Mouse (Mus musculus) telencephalon, adult 2 months (tissue): ENCODE data around the gene Psd4.

Experiments
- DNase-seq: peaks from one replicate; pipeline ENCODE4 v3.0.0-alpha.2; 2011; ENCODE audit warnings: low read depth, low spot score

The Psd4 gene

GRCm38 (mm10) chr2:24367030-24367894 lies at the start of gene Psd4:
Gene Psd4, plus strand, starts transcription at chr2:24367580.
- DNase-seq = no peak

DNA sequence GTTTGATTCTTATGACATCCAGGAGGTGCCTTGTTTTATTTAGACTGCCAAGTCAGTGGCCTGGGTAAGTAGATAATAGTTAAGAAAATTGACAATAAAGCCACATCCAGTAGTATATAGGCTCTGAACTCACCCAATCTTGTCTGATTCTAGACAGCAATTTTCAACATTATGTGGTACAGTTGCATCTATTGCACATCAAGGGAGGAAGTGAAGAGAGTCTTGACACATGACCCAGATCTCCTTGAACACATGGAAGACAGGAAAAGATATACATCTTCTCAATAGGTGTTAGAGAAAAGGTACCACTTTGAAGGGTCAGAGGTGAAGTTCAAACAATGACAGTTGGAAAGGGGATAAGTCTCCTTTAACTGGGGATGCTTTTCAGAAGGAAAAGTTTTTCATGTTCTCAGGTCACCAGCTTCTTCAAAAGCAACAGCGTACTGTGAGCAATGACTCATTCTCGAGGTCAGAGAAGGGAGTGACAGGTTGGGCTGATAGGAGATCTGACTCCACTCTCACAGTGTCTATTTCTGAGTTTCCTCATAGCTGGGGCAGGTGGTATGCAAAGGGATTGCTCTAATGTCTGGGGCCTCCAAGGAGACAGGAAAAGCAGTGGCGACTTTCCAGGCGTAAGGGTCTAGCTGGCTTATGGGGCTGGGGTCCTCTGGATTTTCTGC lies 49.3 kb upstream of the Psd4 start:
- DNase-seq = no peak

DNA sequence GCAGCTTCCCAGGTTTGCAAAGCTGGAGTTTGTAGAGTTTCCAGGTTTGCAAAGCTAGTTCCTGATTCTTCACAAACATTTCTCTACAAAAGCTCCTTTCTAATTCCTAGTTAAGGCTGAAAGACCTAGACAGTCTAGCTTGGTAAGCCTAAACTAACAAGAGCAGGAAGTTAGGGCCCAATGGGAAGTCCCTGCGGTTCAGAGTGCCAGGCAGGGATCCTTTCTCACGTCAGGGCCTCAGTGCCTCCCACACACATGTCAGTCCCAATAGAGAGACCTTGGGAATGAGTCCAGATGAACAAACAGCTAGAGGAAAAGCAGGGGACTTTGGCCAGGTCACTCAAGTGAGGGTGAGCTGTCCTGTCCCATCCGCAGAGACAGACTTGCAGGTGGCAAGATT lies 32.0 kb upstream of the Psd4 start:
- DNase-seq = no peak

DNA sequence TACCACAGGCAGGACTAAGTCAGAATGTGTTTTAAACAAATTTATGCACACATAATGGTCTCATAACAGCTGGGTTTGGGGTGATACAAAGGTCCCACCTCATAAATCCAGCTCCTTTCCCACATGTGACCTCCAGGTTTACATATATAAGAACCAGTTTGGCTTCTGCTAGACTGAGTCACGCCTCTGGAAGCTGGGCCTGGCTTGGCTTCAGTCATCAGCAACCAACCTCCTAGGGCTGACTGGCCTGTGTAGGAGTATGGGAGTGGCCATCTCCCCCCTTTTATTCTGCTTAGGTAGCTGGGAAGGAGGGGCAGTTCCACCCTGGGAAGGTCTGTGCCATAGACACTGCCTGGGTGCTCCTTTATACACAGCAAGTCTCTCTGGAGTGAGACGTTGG lies 30.8 kb upstream of the Psd4 start, which contains the start of gene Il1rn:
Il1rn (plus strand) TSS at position 309 of the 400 bp plus-strand sequence.
- no peak for DNase-seq

GRCm38 (mm10) chr2:24341395-24341885 lies 25.9 kb upstream of the Psd4 start:
- DNase-seq = no peak

- no peak for DNase-seq
These were observed 22.8 kb upstream of the Psd4 start for GRCm38 (mm10) chr2:24344619-24345018.

GRCm38 (mm10) chr2:24345056-24345455 lies 22.3 kb upstream of the Psd4 start:
- DNase-seq = no peak

GRCm38 (mm10) chr2:24347926-24348325 lies 19.5 kb upstream of the Psd4 start:
- no peak for DNase-seq

GRCm38 (mm10) chr2:24351159-24351558 lies 16.2 kb upstream of the Psd4 start:
- no peak for DNase-seq

GRCm38 (mm10) chr2:24353042-24353441 lies 14.3 kb upstream of the Psd4 start:
- DNase-seq = no peak

GRCm38 (mm10) chr2:24357642-24358041 lies 9.7 kb upstream of the Psd4 start:
- DNase-seq = no peak

GRCm38 (mm10) chr2:24359347-24359746 lies 8.0 kb upstream of the Psd4 start:
- no peak for DNase-seq

DNA sequence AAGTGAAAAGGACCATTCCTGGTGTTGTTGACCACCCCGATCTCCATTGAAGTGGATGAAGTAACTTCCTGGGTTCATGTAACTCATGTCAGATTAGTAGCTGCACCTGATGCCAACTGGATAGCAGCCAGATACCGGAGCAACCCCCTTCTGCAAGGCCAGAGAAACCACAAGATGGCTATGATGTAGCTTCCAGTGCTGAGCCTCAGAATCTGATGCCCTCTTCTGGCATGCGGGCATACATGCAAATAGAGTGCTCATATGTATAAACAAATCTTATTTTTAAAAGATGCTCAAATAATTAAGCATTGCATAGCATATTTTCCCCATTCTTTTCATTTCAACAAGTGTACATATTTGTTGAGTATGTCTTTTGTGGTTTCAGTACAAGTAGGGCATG lies 3.6 kb upstream of the Psd4 start:
- no peak for DNase-seq

- DNase-seq = no peak
These were observed 985 bp upstream of the Psd4 start for GRCm38 (mm10) chr2:24366214-24366975.

DNA sequence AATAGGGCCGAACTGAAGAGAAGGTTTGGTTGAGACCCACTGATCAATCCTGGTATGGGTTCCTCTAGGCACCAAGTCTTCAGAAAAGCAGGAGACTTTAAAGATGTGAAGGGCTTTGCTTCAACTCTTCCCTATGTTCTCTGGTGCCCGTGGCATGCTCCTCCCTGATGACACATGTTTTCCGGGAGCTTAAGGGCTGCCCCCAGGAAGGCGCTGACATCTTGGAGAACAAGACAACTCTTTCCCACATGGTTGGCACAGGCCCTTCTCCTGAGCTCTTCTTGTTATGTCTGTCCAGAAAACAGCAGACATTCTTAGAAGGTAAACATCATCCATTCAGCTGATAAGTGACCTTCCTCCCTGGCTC lies 498 bp downstream of the Psd4 start:
- no peak for DNase-seq

- DNase-seq = no peak
These were observed 11.5 kb downstream of the Psd4 start for GRCm38 (mm10) chr2:24378747-24379450.

- no peak for DNase-seq
These were observed 15.3 kb downstream of the Psd4 start for GRCm38 (mm10) chr2:24382456-24383230.

DNA sequence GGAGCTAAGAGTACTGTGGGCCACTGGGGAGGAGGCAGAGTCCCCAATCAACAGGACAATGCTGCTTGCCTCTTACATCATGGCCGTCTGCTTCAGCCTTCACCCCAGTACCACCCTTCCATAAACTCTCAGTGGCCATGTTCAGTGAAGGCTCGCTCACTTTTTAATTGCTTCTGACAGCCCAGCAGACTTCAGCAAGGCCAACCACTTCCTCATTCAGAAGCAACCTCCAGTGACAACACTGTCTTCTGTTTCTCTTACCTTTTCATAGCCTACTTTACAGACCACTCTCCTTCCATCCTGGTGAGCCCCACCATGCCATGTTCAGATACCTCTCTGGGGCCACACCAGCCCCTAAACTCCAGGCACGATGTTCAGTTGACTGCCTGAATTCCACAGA lies 16.3 kb downstream of the Psd4 start:
- DNase-seq = no peak

GRCm38 (mm10) chr2:24384393-24384792 lies 17.0 kb downstream of the Psd4 start:
- DNase-seq = no peak

DNA sequence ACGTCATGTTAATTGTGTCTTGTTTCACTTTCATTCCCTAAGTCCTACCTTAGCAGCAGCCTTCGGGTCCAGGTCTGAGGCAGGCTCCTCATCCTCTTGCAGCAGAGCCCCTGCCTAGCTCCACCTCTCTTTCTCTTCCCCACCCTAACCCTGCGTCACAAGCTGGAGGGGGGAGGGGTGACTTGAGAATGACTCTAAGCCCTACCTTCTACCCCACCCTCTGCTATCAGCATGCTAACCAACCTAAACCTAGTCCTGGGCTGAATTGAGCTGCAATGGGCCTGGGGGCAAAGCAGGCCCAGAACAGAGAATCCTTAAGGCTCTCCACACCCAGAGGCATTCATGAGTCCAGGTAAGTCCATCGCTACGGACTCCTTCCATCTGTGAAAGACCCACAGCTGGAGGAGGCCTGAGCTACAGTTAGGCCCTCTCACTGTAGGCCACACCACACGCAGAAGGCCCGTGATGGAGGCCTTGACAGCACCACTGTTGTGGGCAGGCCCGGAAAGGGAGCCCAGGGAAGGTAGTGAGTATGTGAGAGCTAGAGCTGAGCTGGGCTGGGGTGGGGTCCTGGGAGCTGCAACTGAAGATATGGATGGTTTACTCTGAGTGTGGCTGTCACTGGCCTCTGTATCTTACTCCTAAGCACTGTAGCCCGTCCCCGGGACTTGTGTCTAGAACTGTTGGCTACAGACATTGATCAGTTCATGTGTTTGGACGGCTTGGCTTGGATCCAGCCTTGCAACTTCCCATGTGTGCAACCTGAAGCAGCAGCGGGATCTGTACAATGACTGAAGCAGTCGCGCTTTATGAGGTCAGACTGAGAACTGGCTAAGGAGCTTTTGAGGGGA lies 18.0 kb downstream of the Psd4 start:
- no peak for DNase-seq
